Mouse (Mus musculus): ENCODE measurements around the gene Tal1. TPM values are rescaled to one million over a fixed set of nuclear protein-coding genes. Genes with fewer than 3 reads are reported as not detected.

Gene Tal1
- total RNA-seq, 4 experiments from 2014 or later, result 1.2 to 2.1 (median 1.9) TPM

DNA sequence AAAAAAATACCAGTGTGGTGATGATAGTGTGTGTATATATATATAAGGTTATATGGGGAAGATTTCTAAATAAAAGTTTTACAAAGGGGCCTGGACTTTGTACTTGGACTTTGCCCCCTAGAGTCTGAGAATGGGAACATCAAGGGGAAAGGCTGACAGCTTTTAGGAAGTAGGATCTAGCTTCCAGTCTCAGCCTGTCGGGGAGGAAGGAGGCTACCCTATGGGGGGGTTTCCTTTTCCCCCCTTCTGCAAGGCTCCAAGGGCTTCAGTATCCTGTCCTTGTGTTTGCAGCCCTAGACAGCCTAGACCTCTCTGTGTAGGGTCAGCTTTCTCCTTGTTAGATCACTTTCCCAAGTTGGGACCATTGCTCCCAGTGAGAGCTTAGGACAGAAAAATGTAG is 15.4 kb downstream of the Tal1 start:
- DNase-seq (ENCODE audit: low spot score in 2 of 2), result no peak

DNA sequence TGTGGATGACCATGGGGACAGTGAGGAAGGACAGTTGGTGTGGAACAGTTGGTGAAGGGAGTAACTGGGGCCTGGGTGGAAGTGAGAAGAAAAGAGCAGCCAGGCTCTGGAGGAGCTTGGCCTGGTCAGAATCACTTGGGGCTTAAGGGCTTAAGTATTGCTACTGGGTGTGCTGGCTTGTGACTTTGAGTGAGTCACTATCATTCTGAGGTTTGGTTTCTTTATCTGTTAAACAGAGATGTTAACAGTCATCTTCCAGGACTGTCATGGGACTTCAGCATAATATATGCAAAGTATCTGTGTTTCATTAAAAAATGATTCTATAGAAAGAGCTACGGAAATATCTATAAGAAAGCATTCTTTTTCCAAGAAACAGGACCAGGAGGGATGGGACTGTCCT is 18.6 kb downstream of the Tal1 start:
- no peak for DNase-seq (ENCODE audit: low spot score in 2 of 2)

DNA sequence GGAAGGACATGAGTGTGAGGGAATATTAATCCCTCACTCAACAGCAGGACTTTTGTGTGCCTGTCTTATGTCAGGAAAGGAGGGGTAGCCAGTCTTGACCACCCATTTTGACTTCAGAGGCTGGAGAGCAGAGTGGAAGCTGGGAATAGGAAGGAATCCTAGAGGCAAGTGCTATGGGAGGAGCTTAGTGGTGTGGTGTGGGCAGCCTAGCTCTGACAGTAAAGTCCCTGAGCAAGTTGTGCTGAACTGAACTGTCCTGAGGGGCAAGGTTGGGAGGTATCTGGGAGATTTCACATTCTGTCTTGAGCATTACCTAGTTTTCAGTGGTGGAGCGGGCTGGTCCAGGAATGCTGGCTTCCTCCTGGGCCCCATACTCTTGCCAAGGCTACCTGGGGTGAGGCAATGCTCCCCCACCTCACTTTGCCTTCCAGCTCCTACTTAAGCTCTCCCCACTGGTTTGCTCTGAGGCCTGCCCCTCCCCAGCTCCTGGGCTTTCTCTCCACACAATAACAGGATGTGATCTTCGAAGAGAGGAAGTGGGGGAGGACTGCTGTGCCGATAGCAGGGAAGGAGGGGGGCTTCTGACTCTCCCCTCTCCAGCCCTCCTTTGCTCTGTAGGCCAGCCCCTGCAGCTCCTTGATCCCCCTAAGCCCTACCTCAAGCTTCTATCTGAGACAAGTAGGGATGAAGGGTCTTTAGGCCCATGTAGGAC is 19.1 kb downstream of the Tal1 start:
- no peak for DNase-seq (ENCODE audit: low spot score in 2 of 2)

DNA sequence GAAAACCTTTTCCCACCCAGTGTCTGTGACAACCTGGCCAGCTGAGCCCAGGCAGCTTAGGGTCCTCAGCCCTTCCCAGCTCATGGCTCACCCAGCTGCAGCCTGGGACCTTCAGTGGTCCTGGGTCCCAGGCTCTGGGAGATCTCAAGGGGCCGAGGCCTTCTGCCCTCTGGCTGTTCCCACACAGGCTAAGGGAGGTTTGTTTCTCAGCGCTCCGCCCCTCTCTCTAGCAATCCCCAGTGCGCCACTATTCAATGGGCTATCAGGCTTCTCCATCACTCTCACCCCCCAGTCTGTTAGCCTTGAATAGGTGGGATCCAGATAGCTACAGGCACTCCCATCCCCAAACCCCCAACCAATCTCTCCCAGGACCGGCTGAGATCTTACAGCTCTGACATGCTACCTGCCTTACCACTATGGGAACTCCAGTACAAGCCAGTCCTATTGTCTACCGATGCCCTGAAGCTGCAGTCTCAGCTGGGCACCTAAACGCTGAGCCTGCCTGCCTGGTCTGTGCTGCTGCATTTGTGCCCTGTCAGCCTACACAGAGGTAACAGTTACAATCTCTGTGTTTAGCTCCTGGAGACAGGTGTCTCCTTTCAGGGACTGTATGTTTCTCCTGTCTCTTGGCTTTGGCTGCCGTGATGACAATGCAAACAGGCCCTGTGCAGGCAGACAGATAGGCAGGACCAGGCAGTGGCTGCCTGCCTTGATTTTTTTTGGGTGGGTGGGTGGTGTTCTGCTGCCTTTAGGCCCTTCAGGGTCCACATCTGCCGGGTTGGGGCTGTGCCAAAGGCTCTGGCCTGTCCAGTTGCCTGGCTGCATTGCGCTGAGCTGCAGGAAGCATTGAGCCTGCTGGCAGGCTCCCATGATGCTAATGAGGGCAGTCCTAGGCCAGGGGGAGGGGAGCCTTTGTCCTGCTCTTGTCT is 22.9 kb downstream of the Tal1 start:
- no peak for DNase-seq (ENCODE audit: low spot score in 2 of 2)

DNA sequence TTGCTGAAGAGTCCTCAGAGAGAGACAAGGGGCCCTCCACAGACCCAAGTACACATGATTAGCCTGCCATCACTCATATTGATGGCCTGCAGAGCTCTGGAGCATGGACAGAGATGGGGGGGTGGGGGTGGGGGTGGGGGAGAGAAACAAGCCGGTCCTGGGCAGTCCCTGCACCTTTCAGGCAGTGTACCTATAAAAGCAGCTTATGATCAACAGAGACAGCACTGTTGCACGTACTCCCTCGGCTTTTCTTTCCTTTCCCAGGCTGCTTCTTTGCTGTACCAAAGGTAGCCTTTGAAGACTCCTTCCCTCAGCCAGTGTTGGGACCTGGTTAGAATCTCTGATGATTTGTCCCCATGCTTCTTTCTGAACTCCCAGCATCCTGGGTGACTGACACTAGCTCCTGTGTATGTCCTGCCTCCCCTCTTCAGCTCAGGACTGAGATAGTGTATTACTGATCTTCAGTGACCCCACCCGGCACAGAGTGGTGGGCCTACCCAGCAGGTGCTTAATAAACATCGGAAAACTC is 23.7 kb downstream of the Tal1 start:
- DNase-seq (ENCODE audit: low spot score in 2 of 2), result no peak

DNA sequence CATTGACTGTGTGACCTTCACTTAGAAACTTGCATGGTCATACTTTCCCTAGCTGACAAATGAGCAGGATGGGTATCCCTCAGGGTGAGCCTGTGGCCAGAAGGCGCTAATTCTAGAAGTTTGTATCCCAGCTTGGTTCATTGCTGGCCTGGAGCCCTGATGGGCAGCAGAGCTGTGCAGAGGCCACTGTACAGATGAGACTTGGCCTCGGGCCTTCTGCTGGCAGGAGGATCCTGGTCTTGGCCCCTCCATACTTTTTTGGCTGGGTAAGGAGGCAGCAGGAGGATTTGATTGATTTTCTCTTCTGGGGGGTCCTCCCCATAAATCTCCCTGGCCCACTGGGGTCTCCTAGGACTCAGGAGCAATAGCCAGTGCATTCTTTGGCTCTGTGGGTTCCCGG is 26.8 kb downstream of the Tal1 start:
- DNase-seq (ENCODE audit: low spot score in 2 of 2), result no peak

DNA sequence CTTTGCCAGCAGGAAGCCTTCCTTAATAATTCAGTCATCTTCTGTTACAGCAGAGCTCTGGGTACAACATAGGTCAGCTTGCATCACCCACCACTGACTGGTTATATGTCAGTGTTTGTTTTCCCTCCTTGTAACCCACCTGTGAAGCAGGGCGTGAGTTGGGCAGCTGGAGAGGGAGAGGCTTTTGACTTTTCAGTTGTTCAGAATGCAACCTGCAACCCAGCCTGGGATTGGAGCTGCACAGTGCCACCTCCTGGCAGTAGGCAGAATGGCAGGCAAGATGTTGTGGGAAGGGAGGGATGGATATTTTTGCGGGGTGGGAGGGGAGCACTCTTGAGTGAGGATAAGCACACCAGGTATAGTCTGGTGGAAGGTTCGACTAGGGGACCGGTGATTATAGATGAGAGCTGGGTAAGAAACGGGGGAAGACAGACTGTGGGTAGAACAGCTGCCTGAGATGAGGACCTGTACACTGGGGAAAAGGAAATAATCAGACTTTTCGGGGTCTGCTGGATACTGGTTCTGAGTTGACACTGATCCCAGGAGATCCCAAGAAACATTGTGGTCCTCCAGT is 29.4 kb downstream of the Tal1 start:
- peak in 1 of 2 experiments; percentile 36 for DNase-seq (ENCODE audit: low spot score in 2 of 2)

DNA sequence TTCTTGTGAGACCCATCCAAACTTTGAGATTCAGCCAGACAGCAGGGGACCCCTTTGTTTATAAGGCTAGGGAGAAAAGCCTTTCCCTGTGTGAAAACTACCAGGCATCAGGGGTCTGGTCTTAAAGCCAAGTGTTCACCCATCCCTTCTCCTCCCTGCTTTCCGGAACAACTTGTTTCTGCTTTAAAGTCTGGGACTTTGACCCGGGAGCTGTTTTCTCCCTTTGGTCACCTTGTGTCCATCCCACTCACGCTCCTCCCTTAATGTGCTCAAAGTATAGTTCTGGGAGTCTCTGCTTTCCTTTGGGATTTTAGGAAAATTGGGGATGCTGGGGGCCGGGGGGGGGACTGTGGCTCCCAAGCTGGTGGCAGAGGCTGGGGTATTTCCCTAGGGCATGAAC is 30.0 kb downstream of the Tal1 start:
- DNase-seq (ENCODE audit: low spot score in 2 of 2), result no peak

DNA sequence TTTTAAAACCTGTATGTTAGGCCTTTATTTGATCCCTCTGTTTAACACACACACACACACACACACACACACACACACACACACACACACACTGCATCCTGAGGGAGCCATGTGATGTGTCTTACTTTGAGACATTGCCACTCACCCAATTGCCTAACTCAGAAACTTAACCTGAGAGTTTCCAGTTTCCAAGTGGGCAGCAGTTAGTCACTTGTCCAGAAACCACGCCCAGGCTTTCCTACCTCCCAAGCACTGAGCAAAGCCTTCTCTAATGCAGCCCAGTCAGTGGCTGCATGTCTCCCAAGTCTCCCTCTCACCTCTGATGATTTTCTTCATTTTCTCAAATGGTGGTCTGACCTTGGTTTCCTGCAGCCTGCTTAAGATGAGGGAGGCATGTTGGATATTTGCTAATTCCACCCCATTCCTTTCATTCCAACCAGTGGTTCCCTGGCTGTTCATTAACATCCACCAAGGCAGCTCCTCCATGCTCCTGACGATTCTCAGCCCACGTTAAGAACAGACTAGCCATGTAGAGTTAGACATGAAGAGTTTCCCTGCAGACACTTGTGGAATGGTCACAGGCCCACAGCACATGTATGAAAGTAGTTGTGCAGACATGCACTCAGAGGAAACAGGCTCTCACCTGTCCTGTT is 30.7 kb downstream of the Tal1 start:
- no peak for DNase-seq (ENCODE audit: low spot score in 2 of 2)

DNA sequence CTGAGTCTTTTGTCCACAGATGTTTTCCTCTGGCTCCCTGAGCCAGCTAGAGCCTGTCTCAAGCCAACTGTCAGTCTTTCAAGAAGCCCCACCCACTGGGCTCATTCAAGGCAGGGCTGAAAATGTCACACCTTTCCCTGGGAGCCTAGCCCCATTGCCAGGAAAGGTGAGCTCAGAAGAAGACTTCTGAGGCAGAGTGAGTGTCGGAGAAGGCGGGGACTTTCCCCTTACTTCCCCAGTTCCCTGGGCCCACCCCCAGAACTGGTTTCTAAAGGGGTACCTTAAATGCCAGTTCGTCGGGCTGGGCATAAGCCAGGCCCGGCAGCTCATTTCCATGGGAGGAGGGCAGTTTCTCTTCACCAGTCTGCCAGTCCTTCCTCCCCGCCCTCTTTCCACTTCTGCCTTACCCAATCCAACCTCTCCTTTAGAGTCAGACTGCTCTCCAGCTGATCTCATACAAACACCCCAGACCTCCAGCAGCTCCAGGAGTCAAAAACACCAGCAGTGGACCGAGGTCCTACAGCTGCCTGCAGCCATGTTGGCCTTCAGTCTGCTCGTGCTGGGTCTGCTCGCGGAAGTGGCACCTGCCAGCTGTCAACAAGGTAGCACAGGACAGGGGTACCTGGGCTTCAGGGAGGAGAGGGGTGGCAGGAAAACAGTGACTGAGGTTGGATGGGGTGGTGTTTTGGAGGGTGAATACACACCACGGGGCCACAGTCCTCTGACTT is 32.5 kb downstream of the Tal1 start, which contains the start of gene Pdzk1ip1:
Gene Pdzk1ip1 (plus strand): TSS at position 98 of the 728 bp plus-strand sequence.
- DNase-seq (ENCODE audit: low spot score in 2 of 2), result no peak

DNA sequence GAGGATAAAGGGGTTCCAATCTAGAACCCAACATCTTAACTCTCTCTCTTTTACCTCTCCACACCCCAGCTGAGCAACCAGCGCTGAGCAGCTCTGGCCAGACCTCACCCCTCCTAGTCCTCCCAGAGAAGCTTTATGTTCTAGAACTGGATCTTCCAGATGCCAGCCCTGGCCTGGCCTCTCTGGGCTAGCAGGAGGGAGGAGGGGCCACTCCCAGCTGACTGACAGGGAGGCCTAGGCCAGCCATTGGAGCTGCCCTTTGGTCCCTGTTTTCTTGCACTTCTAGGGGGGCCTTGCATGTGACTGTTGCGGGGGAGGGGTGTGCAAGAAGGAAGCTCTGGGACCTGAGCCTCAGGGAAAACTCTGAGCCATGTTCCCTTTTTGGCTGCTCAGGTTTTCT is 34.4 kb downstream of the Tal1 start:
- DNase-seq (ENCODE audit: low spot score in 2 of 2), result no peak

DNA sequence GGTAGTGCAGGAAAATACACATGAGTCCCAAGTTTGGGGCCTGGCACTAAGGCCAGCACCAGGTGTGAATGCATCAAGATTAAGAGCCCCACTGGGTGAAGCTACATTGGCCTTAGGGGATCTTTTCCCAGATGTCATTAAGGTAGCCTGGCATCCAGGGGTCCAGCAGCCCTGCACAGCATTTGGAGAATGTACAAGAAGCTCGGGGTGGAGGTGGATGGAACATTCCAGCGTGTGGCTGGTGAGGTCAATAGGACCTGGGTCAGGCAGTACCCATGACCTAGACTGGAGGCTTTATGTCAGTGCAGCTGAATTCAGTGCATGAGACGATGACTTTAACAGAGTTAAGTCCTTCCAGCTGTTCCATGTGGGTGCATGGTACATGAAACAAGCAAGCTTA is 35.6 kb downstream of the Tal1 start:
- DNase-seq (ENCODE audit: low spot score in 2 of 2), result no peak

DNA sequence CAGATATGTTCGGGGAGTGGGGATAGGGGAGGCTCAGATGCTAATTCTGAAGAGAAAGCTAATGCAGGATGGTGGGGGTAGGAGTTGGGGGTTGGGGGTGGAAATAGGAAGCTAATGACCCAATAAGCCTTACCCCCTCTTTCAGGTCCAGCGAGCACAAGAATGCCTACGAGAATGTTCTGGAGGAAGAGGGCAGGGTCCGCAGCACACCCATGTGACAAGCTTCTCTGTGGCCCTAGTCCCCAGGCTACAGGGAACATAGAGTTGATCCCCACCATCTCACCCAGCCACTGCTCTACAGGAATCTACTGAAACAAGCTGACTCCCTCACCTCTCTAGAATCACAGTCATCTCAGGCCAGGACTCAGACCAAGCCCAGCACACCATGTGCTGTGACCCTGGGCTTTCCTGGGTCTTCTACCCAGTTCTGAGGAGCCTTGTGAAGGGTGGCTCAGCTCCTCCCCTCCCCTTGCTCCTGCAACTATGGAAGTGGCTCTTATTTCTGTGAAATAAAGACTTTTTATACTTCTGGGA is 37.2 kb downstream of the Tal1 start:
- no peak for DNase-seq (ENCODE audit: low spot score in 2 of 2)

DNA sequence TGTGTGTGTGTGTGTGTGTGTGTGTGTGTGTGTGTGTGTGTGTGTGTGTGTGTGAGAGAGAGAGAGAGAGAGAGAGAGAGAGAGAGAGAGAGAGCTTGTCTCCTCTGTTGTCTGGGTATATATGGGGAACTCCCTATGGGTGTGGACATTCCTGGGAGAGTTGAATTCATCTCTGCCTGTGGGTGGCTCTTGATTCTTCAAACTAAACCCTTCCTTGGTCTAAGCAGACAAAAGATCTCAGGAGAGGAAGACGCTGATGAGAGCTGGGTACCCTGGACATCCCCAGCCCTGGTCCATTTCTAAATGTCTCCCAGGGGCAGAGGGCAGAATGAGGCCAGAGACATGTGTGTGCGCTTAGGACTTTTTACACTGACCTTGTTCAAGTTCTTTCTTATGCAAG is 37.8 kb downstream of the Tal1 start:
- no peak for DNase-seq (ENCODE audit: low spot score in 2 of 2)

DNA sequence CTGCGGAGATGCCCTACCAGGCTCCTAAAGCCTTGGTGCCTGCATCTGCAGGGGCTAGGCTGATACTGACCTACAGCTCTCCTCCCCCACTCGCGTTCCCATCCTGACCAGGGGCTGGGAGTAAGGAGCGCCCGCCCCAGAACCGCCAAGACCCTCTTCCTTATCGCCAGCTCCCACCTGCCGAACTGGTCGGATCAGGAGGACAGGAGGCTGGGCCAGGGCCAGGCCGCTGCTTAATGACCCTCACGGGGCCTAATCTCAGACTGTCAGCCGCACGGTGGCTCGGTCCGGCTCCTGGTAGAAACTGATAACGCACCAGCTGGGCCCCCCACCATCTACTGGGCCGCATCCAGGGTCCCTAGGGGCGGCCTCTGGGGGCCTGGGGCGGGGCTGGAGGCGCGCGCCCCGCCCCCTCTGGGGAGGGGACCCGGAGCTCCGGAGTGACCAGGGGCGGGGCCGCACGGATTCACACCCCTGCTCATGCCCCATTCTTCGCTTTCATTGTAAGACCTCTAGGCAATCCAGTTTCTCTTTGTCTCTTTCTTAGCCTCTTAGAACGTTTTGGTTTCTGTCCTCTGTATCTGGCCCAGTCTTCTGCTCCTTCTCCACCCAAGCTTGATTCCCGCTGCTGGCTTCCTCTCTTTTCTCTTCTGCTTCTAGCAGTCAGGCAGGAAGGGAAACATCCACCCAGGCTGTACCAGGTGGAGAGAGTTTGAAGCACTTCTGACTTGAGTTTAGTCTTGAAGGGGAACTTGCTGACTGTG is 39.6 kb downstream of the Tal1 start:
- no peak for DNase-seq (ENCODE audit: low spot score in 2 of 2)

DNA sequence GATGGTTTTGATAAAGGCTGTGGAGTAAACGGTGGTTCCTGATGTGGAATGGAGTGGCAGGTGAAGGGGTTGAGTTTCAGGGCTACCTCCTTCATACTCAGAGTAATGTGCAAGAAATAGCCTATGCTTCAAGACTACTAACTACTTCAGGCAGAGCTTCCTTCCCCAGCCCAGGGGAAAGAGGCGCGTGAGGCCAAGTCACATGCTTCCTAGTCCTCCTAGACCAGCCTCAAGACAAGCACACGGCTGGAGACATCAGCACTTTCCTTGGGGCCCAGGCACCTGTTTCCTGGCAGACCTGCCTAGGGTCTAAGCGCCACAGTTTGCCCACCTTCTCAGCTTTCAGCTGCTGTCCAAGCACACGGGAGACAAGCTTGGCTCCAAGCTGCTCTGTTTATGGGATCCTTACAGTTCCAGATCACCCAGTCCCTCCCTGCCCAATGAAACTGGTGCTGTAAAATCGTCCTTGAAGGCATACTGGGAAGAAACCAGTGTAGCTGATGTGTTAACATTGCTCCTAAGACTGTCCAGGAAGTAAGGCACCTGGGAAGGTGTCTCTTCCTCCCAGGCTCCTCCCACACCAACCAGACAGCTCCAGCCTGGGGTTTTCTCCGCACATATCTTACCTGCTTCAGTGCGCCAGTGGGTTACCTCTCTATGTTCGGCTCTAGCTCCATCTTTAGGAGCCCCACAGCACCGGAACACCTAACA is 40.4 kb downstream of the Tal1 start:
- DNase-seq (ENCODE audit: low spot score in 2 of 2), result no peak

DNA sequence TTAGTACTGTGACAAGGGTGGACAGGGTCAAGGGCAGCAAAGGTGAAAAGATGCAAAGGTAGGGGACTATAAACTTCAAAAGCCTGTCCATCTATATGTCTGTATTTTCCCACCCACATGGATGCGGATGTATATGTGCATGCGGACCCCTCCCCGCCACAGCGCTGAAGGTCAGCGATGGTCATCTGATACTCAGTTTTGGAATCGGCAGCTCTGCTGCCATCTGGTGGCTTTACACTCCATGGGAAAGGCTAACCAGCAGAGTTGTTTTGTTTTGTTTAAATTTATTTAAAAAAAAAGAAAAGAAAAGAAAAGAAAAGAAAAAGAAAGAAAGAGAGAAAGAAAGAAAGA is 40.9 kb downstream of the Tal1 start:
- DNase-seq (ENCODE audit: low spot score in 2 of 2), result no peak

DNA sequence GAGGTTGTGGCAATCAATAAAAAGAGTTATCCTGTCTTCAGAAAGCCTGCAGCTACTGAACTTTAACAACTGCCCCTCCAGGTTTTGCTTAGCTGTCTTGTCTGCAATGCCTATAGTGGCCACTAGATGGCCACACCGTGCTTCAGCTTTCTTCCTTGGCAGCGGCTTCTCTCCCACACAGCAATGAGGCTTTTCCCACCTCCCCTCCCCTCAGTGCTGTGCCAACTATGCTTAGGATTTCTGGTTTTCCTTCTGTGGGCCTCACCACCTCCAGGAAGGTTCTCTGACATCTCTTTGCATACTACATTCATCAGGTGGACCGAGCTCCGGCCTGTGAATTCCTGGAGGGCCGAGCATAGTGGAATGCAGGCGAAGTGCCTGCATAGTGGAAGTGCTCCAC is 45.5 kb downstream of the Tal1 start:
- peak; percentile 37 to 53 for DNase-seq (ENCODE audit: low spot score in 2 of 2)

DNA sequence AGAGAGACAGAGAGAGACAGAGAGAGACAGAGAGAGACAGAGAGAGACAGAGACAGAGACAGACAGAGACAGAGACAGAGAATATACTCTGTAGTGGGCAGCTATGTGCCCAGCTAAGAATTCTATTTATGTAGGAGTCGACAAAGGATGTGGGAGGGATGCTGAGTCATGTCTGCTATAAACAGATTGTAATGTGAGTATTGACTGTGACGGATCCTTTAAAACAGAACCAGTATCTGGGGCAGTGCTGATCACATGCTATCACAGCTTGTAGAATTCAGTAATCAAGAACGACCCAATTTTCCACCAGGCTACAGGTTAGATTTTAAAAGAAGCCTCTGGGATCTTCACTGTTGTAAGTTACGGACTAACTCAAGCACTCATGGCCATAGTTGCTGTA is 47.3 kb downstream of the Tal1 start:
- peak in 1 of 2 experiments; percentile 50 for DNase-seq (ENCODE audit: low spot score in 2 of 2)

Measured in left cerebral cortex, adult 8-10 months (tissue).